Mouse (Mus musculus): Measurements from ENCODE around the gene Csrp1. TPM values are rescaled to one million over a fixed set of nuclear protein-coding genes. Genes with fewer than 3 reads are reported as not detected.

The Csrp1 gene
- polyA plus RNA-seq, 1 experiment, result 178 TPM

- no peaks in the 10 kb centered on the region for H3K36me3 ChIP-seq (ENCODE audit: control insufficient read depth, insufficient read depth, low read length, poor library complexity, severe bottlenecking)
- H3K4me1 ChIP-seq (ENCODE audit: control insufficient read depth, insufficient read depth, low read length), result peaks cover 6% of the 10 kb centered on the region
- no peaks in the 10 kb centered on the region for H3K27me3 ChIP-seq (ENCODE audit: control insufficient read depth, insufficient read depth, low read length, poor library complexity, severe bottlenecking)
- no peak overlapping the region for H3K4me3 ChIP-seq (ENCODE audit: low read depth, low read length)
- no peak overlapping the region for H3K9ac ChIP-seq (ENCODE audit: low read depth, poor library complexity, severe bottlenecking)
- peak overlapping the region; percentile 57 for H3K27ac ChIP-seq (ENCODE audit: insufficient read depth, low read length)
- TF ChIP-seq EP300 (IDR thresholded peaks at IDR 0.05; ENCODE audit: insufficient read depth, low read depth, low read length) (peak; percentile 81), CTCF (IDR thresholded peaks at IDR 0.05; ENCODE audit: low read depth, low read length) (no peak), POLR2A (IDR thresholded peaks at IDR 0.05; ENCODE audit: insufficient read depth, low read length) (no peak)
- H3K9me3 ChIP-seq (replicated peaks; ENCODE audit: control insufficient read depth, insufficient read depth, low read length, poor library complexity, severe bottlenecking), result no peaks in the 10 kb centered on the region
Observed at GRCm38 (mm10) chr1:135724134-135724533, 4.3 kb downstream of the Csrp1 start.

GRCm38 (mm10) chr1:135725324-135725723, 5.5 kb downstream of the Csrp1 start:
- H3K4me3 ChIP-seq (ENCODE audit: low read depth, low read length), result no peak overlapping the region
- H3K27me3 ChIP-seq (ENCODE audit: control insufficient read depth, insufficient read depth, low read length, poor library complexity, severe bottlenecking), result no peaks in the 10 kb centered on the region
- no peak overlapping the region for H3K27ac ChIP-seq (ENCODE audit: insufficient read depth, low read length)
- no peaks in the 10 kb centered on the region for H3K36me3 ChIP-seq (ENCODE audit: control insufficient read depth, insufficient read depth, low read length, poor library complexity, severe bottlenecking)
- peaks cover 6% of the 10 kb centered on the region for H3K4me1 ChIP-seq (ENCODE audit: control insufficient read depth, insufficient read depth, low read length)
- TF ChIP-seq EP300 (IDR thresholded peaks at IDR 0.05; ENCODE audit: insufficient read depth, low read depth, low read length), result no peak
- TF ChIP-seq CTCF (IDR thresholded peaks at IDR 0.05; ENCODE audit: low read depth, low read length), result no peak
- no peak for TF ChIP-seq POLR2A (IDR thresholded peaks at IDR 0.05; ENCODE audit: insufficient read depth, low read length)
- no peaks in the 10 kb centered on the region for H3K9me3 ChIP-seq (replicated peaks; ENCODE audit: control insufficient read depth, insufficient read depth, low read length, poor library complexity, severe bottlenecking)
- no peak overlapping the region for H3K9ac ChIP-seq (ENCODE audit: low read depth, poor library complexity, severe bottlenecking)

- Histone ChIP-seq H3K27ac (ENCODE audit: insufficient read depth, low read length) (no peak overlapping the region), H3K27me3 (ENCODE audit: control insufficient read depth, insufficient read depth, low read length, poor library complexity, severe bottlenecking) (no peaks in the 10 kb centered on the region), H3K9ac (ENCODE audit: low read depth, poor library complexity, severe bottlenecking) (no peak overlapping the region), H3K4me1 (ENCODE audit: control insufficient read depth, insufficient read depth, low read length) (peaks cover 10% of the 10 kb centered on the region), H3K9me3 (replicated peaks; ENCODE audit: control insufficient read depth, insufficient read depth, low read length, poor library complexity, severe bottlenecking) (no peaks in the 10 kb centered on the region), H3K36me3 (ENCODE audit: control insufficient read depth, insufficient read depth, low read length, poor library complexity, severe bottlenecking) (no peaks in the 10 kb centered on the region), H3K4me3 (ENCODE audit: low read depth, low read length) (no peak overlapping the region)
- TF ChIP-seq EP300 (IDR thresholded peaks at IDR 0.05; ENCODE audit: insufficient read depth, low read depth, low read length) (no peak), CTCF (IDR thresholded peaks at IDR 0.05; ENCODE audit: low read depth, low read length) (no peak), POLR2A (IDR thresholded peaks at IDR 0.05; ENCODE audit: insufficient read depth, low read length) (no peak)
Observed at GRCm38 (mm10) chr1:135725936-135726335, 6.1 kb downstream of the Csrp1 start.

- Histone ChIP-seq H3K27ac (ENCODE audit: insufficient read depth, low read length) (no peak overlapping the region), H3K9me3 (replicated peaks; ENCODE audit: control insufficient read depth, insufficient read depth, low read length, poor library complexity, severe bottlenecking) (no peaks in the 10 kb centered on the region), H3K4me1 (ENCODE audit: control insufficient read depth, insufficient read depth, low read length) (peaks cover 14% of the 10 kb centered on the region), H3K36me3 (ENCODE audit: control insufficient read depth, insufficient read depth, low read length, poor library complexity, severe bottlenecking) (no peaks in the 10 kb centered on the region), H3K4me3 (ENCODE audit: low read depth, low read length) (peak overlapping the region; percentile 76), H3K27me3 (ENCODE audit: control insufficient read depth, insufficient read depth, low read length, poor library complexity, severe bottlenecking) (no peaks in the 10 kb centered on the region), H3K9ac (ENCODE audit: low read depth, poor library complexity, severe bottlenecking) (peak overlapping the region; percentile 63)
- TF ChIP-seq POLR2A (IDR thresholded peaks at IDR 0.05; ENCODE audit: insufficient read depth, low read length) (no peak), EP300 (IDR thresholded peaks at IDR 0.05; ENCODE audit: insufficient read depth, low read depth, low read length) (peak; percentile 65; the same call in 1 of the 2 replicates)
Observed at GRCm38 (mm10) chr1:135728631-135729366, 8.9 kb downstream of the Csrp1 start.

GRCm38 (mm10) chr1:135729367-135729713, 9.5 kb downstream of the Csrp1 start:
- no peaks in the 10 kb centered on the region for H3K36me3 ChIP-seq (ENCODE audit: control insufficient read depth, insufficient read depth, low read length, poor library complexity, severe bottlenecking)
- H3K4me1 ChIP-seq (ENCODE audit: control insufficient read depth, insufficient read depth, low read length), result peaks cover 14% of the 10 kb centered on the region
- H3K9ac ChIP-seq (ENCODE audit: low read depth, poor library complexity, severe bottlenecking), result peak overlapping the region; percentile 63
- no peak overlapping the region for H3K27ac ChIP-seq (ENCODE audit: insufficient read depth, low read length)
- no peaks in the 10 kb centered on the region for H3K9me3 ChIP-seq (replicated peaks; ENCODE audit: control insufficient read depth, insufficient read depth, low read length, poor library complexity, severe bottlenecking)
- peak overlapping the region; percentile 76 for H3K4me3 ChIP-seq (ENCODE audit: low read depth, low read length)
- TF ChIP-seq EP300 (IDR thresholded peaks at IDR 0.05; ENCODE audit: insufficient read depth, low read depth, low read length) (no peak), POLR2A (IDR thresholded peaks at IDR 0.05; ENCODE audit: insufficient read depth, low read length) (no peak), CTCF (IDR thresholded peaks at IDR 0.05; ENCODE audit: low read depth, low read length) (no peak)
- H3K27me3 ChIP-seq (ENCODE audit: control insufficient read depth, insufficient read depth, low read length, poor library complexity, severe bottlenecking), result no peaks in the 10 kb centered on the region

- Histone ChIP-seq H3K4me3 (ENCODE audit: low read depth, low read length) (peak overlapping the region; percentile 76; the same call in 1 of the 2 replicates), H3K4me1 (ENCODE audit: control insufficient read depth, insufficient read depth, low read length) (peaks cover 12% of the 10 kb centered on the region), H3K36me3 (ENCODE audit: control insufficient read depth, insufficient read depth, low read length, poor library complexity, severe bottlenecking) (no peaks in the 10 kb centered on the region), H3K9me3 (replicated peaks; ENCODE audit: control insufficient read depth, insufficient read depth, low read length, poor library complexity, severe bottlenecking) (no peaks in the 10 kb centered on the region), H3K9ac (ENCODE audit: low read depth, poor library complexity, severe bottlenecking) (peak overlapping the region; percentile 63), H3K27me3 (ENCODE audit: control insufficient read depth, insufficient read depth, low read length, poor library complexity, severe bottlenecking) (no peaks in the 10 kb centered on the region), H3K27ac (ENCODE audit: insufficient read depth, low read length) (no peak overlapping the region)
- no peak for TF ChIP-seq CTCF (IDR thresholded peaks at IDR 0.05; ENCODE audit: low read depth, low read length)
- TF ChIP-seq EP300 (IDR thresholded peaks at IDR 0.05; ENCODE audit: insufficient read depth, low read depth, low read length), result no peak
- no peak for TF ChIP-seq POLR2A (IDR thresholded peaks at IDR 0.05; ENCODE audit: insufficient read depth, low read length)
Observed at GRCm38 (mm10) chr1:135729821-135730220, 10.0 kb downstream of the Csrp1 start.
